Mouse (Mus musculus): Measurements from ENCODE around the gene Cdh3. TPM values are rescaled to one million over a fixed set of nuclear protein-coding genes. Genes with fewer than 3 reads are reported as not detected.
"Not testable (repeated sequence)": the region's sequence is repeated elsewhere in the genome, so short reads cannot be mapped to it uniquely, and the experiment has no call there.

The Cdh3 gene
- total RNA-seq, 1 experiment from 2014 or later: not detected

- ATAC-seq (replicated peaks in 1 of 2; ENCODE audit: insufficient read depth in 1 of 2, low FRiP score in 2 of 2, low TSS enrichment in 1 of 2, low read depth in 1 of 2, poor library complexity in 2 of 2, severe bottlenecking in 2 of 2): no peak
These were observed 40.2 kb downstream of the Cdh3 start for GRCm38 (mm10) chr8:106550906-106551305.

GRCm38 (mm10) chr8:106554011-106554410, 43.3 kb downstream of the Cdh3 start:
- ATAC-seq (replicated peaks in 1 of 2; ENCODE audit: insufficient read depth in 1 of 2, low FRiP score in 2 of 2, low TSS enrichment in 1 of 2, low read depth in 1 of 2, poor library complexity in 2 of 2, severe bottlenecking in 2 of 2): no peak

GRCm38 (mm10) chr8:106556068-106556645, 45.5 kb downstream of the Cdh3 start:
- peak; percentile 77 to 81 for ATAC-seq (replicated peaks in 1 of 2; ENCODE audit: insufficient read depth in 1 of 2, low FRiP score in 2 of 2, low TSS enrichment in 1 of 2, low read depth in 1 of 2, poor library complexity in 2 of 2, severe bottlenecking in 2 of 2)

- ATAC-seq (replicated peaks in 1 of 2; ENCODE audit: insufficient read depth in 1 of 2, low FRiP score in 2 of 2, low TSS enrichment in 1 of 2, low read depth in 1 of 2, poor library complexity in 2 of 2, severe bottlenecking in 2 of 2): no peak
These were observed 49.2 kb downstream of the Cdh3 start for GRCm38 (mm10) chr8:106559844-106560243.

- peak; percentile 84 to 92 for ATAC-seq (replicated peaks in 1 of 2; ENCODE audit: insufficient read depth in 1 of 2, low FRiP score in 2 of 2, low TSS enrichment in 1 of 2, low read depth in 1 of 2, poor library complexity in 2 of 2, severe bottlenecking in 2 of 2)
These were observed 50.6 kb downstream of the Cdh3 start for GRCm38 (mm10) chr8:106561097-106561865.

DNA sequence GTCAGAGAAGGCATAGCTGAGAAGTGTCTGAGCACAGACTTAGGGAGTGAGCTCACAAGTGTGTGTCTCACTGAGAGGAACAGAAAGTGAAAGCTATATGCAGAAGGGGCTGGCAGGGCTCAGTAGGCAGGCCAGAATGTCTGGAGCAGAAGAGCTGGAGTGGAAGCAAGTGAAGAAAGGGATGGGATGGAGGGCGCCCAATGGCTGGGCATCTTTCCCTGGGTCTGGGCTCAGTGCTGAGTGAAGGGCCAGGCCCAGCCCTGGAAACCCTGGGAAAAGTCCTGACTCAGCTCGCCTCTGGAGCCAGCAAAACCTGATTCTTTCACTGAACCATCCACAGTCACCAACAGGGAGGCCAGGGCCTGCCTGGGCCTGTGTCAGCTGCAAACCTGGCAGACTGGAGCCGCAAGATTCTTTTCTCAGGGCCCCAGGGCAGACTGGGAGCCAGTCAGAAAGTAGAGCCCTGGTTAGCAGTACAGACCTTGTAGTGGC, 53.0 kb downstream of the Cdh3 start:
- peak; percentile 80 to 87 for ATAC-seq (replicated peaks in 1 of 2; ENCODE audit: insufficient read depth in 1 of 2, low FRiP score in 2 of 2, low TSS enrichment in 1 of 2, low read depth in 1 of 2, poor library complexity in 2 of 2, severe bottlenecking in 2 of 2)

GRCm38 (mm10) chr8:106569006-106569405, 58.3 kb downstream of the Cdh3 start:
- ATAC-seq (replicated peaks in 1 of 2; ENCODE audit: insufficient read depth in 1 of 2, low FRiP score in 2 of 2, low TSS enrichment in 1 of 2, low read depth in 1 of 2, poor library complexity in 2 of 2, severe bottlenecking in 2 of 2): no peak

GRCm38 (mm10) chr8:106570386-106570785, 59.7 kb downstream of the Cdh3 start:
- no peak for ATAC-seq (replicated peaks in 1 of 2; ENCODE audit: insufficient read depth in 1 of 2, low FRiP score in 2 of 2, low TSS enrichment in 1 of 2, low read depth in 1 of 2, poor library complexity in 2 of 2, severe bottlenecking in 2 of 2)

DNA sequence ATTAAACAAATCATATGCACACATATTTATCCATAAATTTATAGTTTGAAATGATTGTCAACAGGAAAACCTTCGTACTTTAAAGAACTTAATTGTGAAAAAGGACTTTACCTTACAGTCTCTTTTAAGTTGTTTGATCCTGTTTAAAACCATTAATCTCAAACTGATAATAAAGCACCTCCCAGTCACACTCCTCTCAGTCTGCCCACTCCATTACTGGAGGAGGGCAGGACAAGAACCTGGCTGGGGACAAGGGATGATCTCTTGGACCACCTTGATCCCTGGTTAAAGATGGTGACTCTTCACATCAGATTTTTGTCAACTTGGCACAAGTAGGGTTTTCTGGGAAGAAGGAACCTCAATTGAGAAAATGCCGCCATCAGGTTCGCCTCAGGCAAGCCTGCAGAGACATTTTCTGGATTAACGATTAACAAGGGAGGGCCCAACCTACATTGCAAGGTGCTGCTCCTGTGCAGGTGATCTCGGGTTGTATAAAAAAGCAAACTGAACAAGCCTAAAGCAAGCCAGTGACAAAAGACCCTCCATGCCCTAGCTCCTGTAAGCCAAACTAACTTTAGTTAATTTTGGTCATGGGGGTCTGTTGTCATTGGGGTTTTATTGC, 61.0 kb downstream of the Cdh3 start:
- no peak for ATAC-seq (replicated peaks in 1 of 2; ENCODE audit: insufficient read depth in 1 of 2, low FRiP score in 2 of 2, low TSS enrichment in 1 of 2, low read depth in 1 of 2, poor library complexity in 2 of 2, severe bottlenecking in 2 of 2)

GRCm38 (mm10) chr8:106572175-106572574, 61.5 kb downstream of the Cdh3 start:
- ATAC-seq (replicated peaks in 1 of 2; ENCODE audit: insufficient read depth in 1 of 2, low FRiP score in 2 of 2, low TSS enrichment in 1 of 2, low read depth in 1 of 2, poor library complexity in 2 of 2, severe bottlenecking in 2 of 2): not testable (repeated sequence)

GRCm38 (mm10) chr8:106573168-106573567, 62.5 kb downstream of the Cdh3 start, which contains the start of gene Gm10073:
Gene Gm10073 (minus strand): TSS chr8:106573461.
- not testable (repeated sequence) for ATAC-seq (replicated peaks in 1 of 2; ENCODE audit: insufficient read depth in 1 of 2, low FRiP score in 2 of 2, low TSS enrichment in 1 of 2, low read depth in 1 of 2, poor library complexity in 2 of 2, severe bottlenecking in 2 of 2)

GRCm38 (mm10) chr8:106574283-106574682, 63.6 kb downstream of the Cdh3 start:
- peak in 1 of 2 experiments; percentile 62; a peak in 2 of 4 replicates for ATAC-seq (replicated peaks in 1 of 2; ENCODE audit: insufficient read depth in 1 of 2, low FRiP score in 2 of 2, low TSS enrichment in 1 of 2, low read depth in 1 of 2, poor library complexity in 2 of 2, severe bottlenecking in 2 of 2)

DNA sequence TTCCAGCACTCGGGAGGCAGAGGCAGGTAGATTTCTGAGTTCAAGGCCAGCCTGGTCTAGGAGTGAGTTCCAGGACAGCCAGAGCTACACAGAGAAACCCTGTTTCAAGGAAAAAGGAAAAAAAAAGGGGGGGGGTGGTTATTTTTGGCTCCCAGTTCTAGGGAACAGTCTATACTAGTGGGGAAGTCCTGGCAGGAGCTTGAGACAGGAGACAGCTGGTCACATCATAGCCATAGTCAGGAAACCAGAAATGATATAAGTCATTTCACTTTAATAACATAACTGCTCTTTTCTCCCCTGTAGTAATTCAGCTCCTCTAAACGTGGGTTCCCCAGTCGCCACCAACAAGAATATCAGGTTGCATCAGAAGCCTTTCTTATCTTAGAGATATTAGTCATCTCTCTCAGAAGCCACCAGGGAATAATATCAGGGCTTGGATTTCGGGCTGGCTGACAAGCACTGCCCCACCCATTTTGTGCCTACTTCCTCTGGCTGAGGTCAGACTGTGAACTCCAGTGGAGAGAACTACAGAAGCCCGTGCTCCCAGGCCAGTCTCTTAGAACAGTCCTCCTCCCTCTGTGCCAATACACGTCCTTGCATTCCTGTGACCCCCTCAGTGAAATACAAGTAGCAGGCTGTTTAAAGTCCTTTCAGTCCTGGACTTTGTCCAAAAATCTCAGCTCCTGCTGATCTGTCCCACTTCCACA, 66.3 kb downstream of the Cdh3 start:
- 0 out of 4 replicates have a peak, but pooled peaks of 1 of the 2 experiments have one; percentile 12 for ATAC-seq (replicated peaks in 1 of 2; ENCODE audit: insufficient read depth in 1 of 2, low FRiP score in 2 of 2, low TSS enrichment in 1 of 2, low read depth in 1 of 2, poor library complexity in 2 of 2, severe bottlenecking in 2 of 2)

DNA sequence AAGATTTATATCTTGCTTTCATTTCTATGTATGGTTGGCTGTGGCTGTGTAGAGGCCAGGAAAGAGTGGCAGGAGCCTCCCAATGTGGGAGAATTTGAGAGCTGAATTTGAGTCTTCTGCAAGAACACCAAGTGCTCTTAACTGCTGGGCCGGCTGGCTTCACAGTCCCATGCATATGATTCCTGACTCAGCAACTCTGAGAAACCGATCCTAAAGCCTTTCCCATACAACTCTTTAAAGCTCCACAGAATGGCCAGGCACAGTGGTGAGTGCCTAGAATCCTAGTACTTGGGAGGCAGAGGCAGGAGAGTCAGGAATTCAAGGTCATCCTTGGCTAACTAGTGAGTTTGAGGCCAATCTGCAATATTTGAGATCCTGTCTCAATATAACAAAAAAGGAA, 68.8 kb downstream of the Cdh3 start:
- no peak for ATAC-seq (replicated peaks in 1 of 2; ENCODE audit: insufficient read depth in 1 of 2, low FRiP score in 2 of 2, low TSS enrichment in 1 of 2, low read depth in 1 of 2, poor library complexity in 2 of 2, severe bottlenecking in 2 of 2)

DNA sequence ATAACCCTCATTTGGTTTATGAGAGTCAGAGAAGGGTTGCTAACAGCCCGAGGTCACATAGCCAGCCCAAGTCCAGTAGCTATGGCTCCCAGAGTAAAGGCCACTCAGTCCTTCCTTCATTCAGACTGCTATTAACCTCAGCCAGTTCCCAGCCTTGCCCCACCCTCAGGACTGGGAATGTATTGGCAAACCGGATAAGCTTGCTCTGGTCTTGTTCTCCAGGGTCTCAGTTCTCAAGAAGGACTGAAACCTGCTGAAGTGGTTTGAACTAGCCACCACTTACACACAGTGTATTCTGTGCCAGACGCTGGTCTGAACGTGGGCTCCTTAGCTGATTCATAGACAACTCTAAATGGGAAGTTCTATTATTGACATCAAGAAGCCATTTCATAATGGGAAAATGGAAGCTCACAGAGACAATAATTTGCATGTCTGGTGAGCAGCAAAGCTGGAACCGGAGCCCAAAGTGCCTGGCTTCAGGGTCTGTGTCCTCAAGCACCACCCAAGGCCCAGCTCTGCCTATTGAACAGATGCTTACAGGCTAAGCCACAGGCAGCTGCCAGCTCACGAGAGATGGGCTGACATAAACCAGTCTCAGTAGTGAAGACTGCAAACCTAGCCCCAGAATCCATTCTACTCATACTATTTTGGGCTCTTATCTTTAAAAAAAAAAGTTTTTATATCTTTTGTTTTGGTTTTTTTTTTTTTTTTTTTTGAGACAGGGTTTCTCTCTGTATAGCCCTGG, 70.8 kb downstream of the Cdh3 start:
- ATAC-seq (replicated peaks in 1 of 2; ENCODE audit: insufficient read depth in 1 of 2, low FRiP score in 2 of 2, low TSS enrichment in 1 of 2, low read depth in 1 of 2, poor library complexity in 2 of 2, severe bottlenecking in 2 of 2): no peak

GRCm38 (mm10) chr8:106584942-106585670, 74.4 kb downstream of the Cdh3 start:
- no peak for ATAC-seq (replicated peaks in 1 of 2; ENCODE audit: insufficient read depth in 1 of 2, low FRiP score in 2 of 2, low TSS enrichment in 1 of 2, low read depth in 1 of 2, poor library complexity in 2 of 2, severe bottlenecking in 2 of 2)
